Mouse (Mus musculus) hindbrain, postnatal 0 days (tissue): ENCODE results near the gene Olfr807. TPM values are rescaled to one million over a fixed set of nuclear protein-coding genes. Genes with fewer than 3 reads are reported as not detected.

Source experiments
- ATAC-seq: fragments of 200-750 bp; cut with Nextera tagmentation; 2 replicates; pipeline ENCODE4 v1.8.0; 2017; ENCODE audit warnings: mild to moderate bottlenecking, moderate TSS enrichment, moderate library complexity
- DNase-seq: peaks from one replicate; pipeline ENCODE4 v3.0.0-alpha.2; 2015; ENCODE audit warnings: low spot score
- H3K27ac ChIP-seq: fragments of 300-500 bp; sonication (generic); 2 replicates; pipeline ENCODE4 v1.5.1; 2014; ENCODE audit warnings: mild to moderate bottlenecking
- H3K27me3 ChIP-seq: fragments of 300-500 bp; sonication (generic); 2 replicates; pipeline ENCODE4 v1.6.1; 2014; ENCODE audit warnings: low read length, mixed read lengths; ENCODE audit not compliant: insufficient read depth
- H3K36me3 ChIP-seq: fragments of 300-500 bp; sonication (generic); 2 replicates; pipeline ENCODE4 v1.6.1; 2014; ENCODE audit warnings: low read length, mixed read lengths; ENCODE audit not compliant: insufficient read depth
- H3K4me1 ChIP-seq: fragments of 300-500 bp; sonication (generic); 2 replicates; pipeline ENCODE4 v1.6.1; 2014; ENCODE audit warnings: antibody characterized with exemption, low read length, mixed read lengths; ENCODE audit not compliant: insufficient read depth
- H3K4me2 ChIP-seq: fragments of 300-500 bp; sonication (generic); 2 replicates; pipeline ENCODE4 v1.6.1; 2014; ENCODE audit warnings: low read depth, mild to moderate bottlenecking, low read length, moderate library complexity, mixed read lengths
- H3K4me3 ChIP-seq: fragments of 300-500 bp; sonication (generic); 2 replicates; pipeline ENCODE4 v1.5.1; 2014; ENCODE audit warnings: low read length
- H3K9ac ChIP-seq: fragments of 300-500 bp; sonication (generic); replicated peaks from 2 replicates; pipeline ENCODE4 v1.6.1; 2014; ENCODE audit warnings: mild to moderate bottlenecking, low read length, moderate library complexity, mixed read lengths
- H3K9me3 ChIP-seq: fragments of 300-500 bp; sonication (generic); 2 replicates; pipeline ENCODE4 v1.6.1; 2016; ENCODE audit warnings: low read length, mixed read lengths
- CTCF ChIP-seq: IDR thresholded peaks from 2 replicates; pipeline ENCODE4 v1.5.1; 2016; ENCODE audit warnings: antibody characterized with exemption, control low read depth, low read depth
- WGBS: fragments of 180-500 bp; shearing (Covaris S2); extraction: QIAGEN DNeasy Blood & Tissue Kit; methylation state at CpG from one replicate; pipeline ENCODE4 v1.1.7; 2014; 5-methylcytosine and 5-hydroxymethylcytosine counted together
- microRNA-seq, 2 experiments: library from miRNA; unstranded; fragments of <30 nt; microRNA quantifications; one replicate each; pipeline ENCODE4; 2016
- polyA plus RNA-seq: library from polyadenylated mRNA; unstranded; fragments of >200 nt; fragmentation: Nextera tagmentation; extraction: Ambion mirVana; gene quantifications from 2 replicates; pipeline ENCODE4 v1.2.1, GENCODE M21; 2015
- total RNA-seq: library from RNA; depleted of rRNA; stranded (reverse); fragments of >200 nt; gene quantifications from 2 replicates; pipeline ENCODE4 v1.2.3, GENCODE M21; 2014; rRNA removed

Olfr807 gene
- total and polyA plus RNA-seq, 2 experiments from 2014 or later: not detected

DNA sequence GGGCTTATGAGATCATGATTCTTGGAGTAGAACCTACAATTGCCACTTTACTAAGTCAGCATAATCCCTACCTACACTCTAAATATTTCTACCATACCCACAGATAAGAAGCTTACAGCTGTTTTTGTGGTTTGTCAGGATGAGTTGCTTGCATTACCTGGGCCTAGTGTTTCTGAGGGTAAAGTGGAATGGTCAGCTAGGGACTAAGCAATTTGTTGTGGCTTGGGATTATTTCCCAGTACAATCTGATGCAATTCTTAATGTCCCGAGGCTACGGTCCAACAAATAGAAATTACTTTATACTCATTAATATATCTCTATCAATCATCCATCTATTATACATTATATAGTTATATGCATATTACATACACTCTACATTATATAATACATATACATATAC is 28.3 kb downstream of the Olfr807 start, which contains the start of gene Olfr805:
Gene Olfr805, minus strand, starts transcription at position 101 of the 400 bp plus-strand sequence.
- ATAC-seq (no peak), DNase-seq (no peak)
- Histone ChIP-seq H3K27me3 (no peaks in the 10 kb centered on the region), H3K36me3 (no peaks in the 10 kb centered on the region), H3K27ac (no peak within 1 kb of the TSS), H3K4me1 (no peaks in the 10 kb centered on the region), H3K4me2 (no peak within 1 kb of the TSS), H3K4me3 (no peak within 1 kb of the TSS), H3K9ac (no peak within 1 kb of the TSS), H3K9me3 (no peaks in the 10 kb centered on the region)
- no peak for TF ChIP-seq CTCF
- 93% methylated on average over 2 of the region's 2 CpGs for WGBS

Small RNA genes lying within 50 kb of the gene (microRNA-seq; reads per million reads assigned to microRNA genes)
- gene Gm24485: 0 reads per million in 2 experiments

Other genes starting within 250 kb of the Olfr807 start
- not detected in 2 replicates for gene Olfr791, start 236.0 kb downstream of the Olfr807 start, total RNA-seq
- gene Olfr791, start 236.0 kb downstream of the Olfr807 start, polyA plus RNA-seq: not detected in 2 replicates
- gene Olfr792, start 218.6 kb downstream of the Olfr807 start, total RNA-seq: not detected in 2 replicates
- gene Olfr792, start 218.6 kb downstream of the Olfr807 start, polyA plus RNA-seq: not detected in 2 replicates
- gene Olfr794, start 190.1 kb downstream of the Olfr807 start, total RNA-seq: not detected in 2 replicates
- not detected in 2 replicates for gene Olfr794, start 190.1 kb downstream of the Olfr807 start, polyA plus RNA-seq
- not detected in 2 replicates for gene Olfr796, start 145.2 kb downstream of the Olfr807 start, total RNA-seq
- gene Olfr796, start 145.2 kb downstream of the Olfr807 start, polyA plus RNA-seq: not detected in 2 replicates
- not detected in 2 replicates for gene Olfr798, start 129.9 kb downstream of the Olfr807 start, total RNA-seq
- not detected in 2 replicates for gene Olfr798, start 129.9 kb downstream of the Olfr807 start, polyA plus RNA-seq
- gene Olfr799, start 120.3 kb downstream of the Olfr807 start, total RNA-seq: not detected in 2 replicates
- not detected in 2 replicates for gene Olfr799, start 120.3 kb downstream of the Olfr807 start, polyA plus RNA-seq
- gene Olfr800, start 100.1 kb downstream of the Olfr807 start, total RNA-seq: not detected in 2 replicates
- gene Olfr800, start 100.1 kb downstream of the Olfr807 start, polyA plus RNA-seq: not detected in 2 replicates
- gene Olfr801, start 83.9 kb downstream of the Olfr807 start, total RNA-seq: not detected in 2 replicates
- not detected in 2 replicates for gene Olfr801, start 83.9 kb downstream of the Olfr807 start, polyA plus RNA-seq
- gene Olfr802, start 69.6 kb downstream of the Olfr807 start, total RNA-seq: not detected in 2 replicates
- 0.06 and 0.10 TPM in 2 replicates for gene Olfr802, start 69.6 kb downstream of the Olfr807 start, polyA plus RNA-seq
- not detected in 2 replicates for gene Olfr803, start 63.5 kb downstream of the Olfr807 start, total RNA-seq
- not detected in 2 replicates for gene Olfr803, start 63.5 kb downstream of the Olfr807 start, polyA plus RNA-seq
- 0.26 TPM in 1 of 2 replicates, not detected in the other for gene Olfr804, start 54.6 kb downstream of the Olfr807 start, total RNA-seq
- not detected in 2 replicates for gene Olfr804, start 54.6 kb downstream of the Olfr807 start, polyA plus RNA-seq
- gene Olfr805, start 28.4 kb downstream of the Olfr807 start, total RNA-seq: not detected in 2 replicates
- not detected in 2 replicates for gene Olfr805, start 28.4 kb downstream of the Olfr807 start, polyA plus RNA-seq
- gene Olfr806, start 15.9 kb downstream of the Olfr807 start, total RNA-seq: not detected in 2 replicates
- gene Olfr806, start 15.9 kb downstream of the Olfr807 start, polyA plus RNA-seq: not detected in 2 replicates
- not detected in 2 replicates for gene Olfr808, start 7.7 kb upstream of the Olfr807 start, total RNA-seq
- not detected in 2 replicates for gene Olfr808, start 7.7 kb upstream of the Olfr807 start, polyA plus RNA-seq
- not detected in 2 replicates for gene Olfr809, start 16.8 kb upstream of the Olfr807 start, total RNA-seq
- gene Olfr809, start 16.8 kb upstream of the Olfr807 start, polyA plus RNA-seq: not detected in 2 replicates
- not detected in 2 replicates for gene Olfr810, start 37.1 kb upstream of the Olfr807 start, total RNA-seq
- not detected in 2 replicates for gene Olfr810, start 37.1 kb upstream of the Olfr807 start, polyA plus RNA-seq
- not detected in 2 replicates for gene Olfr811, start 46.6 kb upstream of the Olfr807 start, total RNA-seq
- gene Olfr811, start 46.6 kb upstream of the Olfr807 start, polyA plus RNA-seq: not detected in 2 replicates
- gene Olfr812, start 88.3 kb upstream of the Olfr807 start, total RNA-seq: not detected in 2 replicates
- gene Olfr812, start 88.3 kb upstream of the Olfr807 start, polyA plus RNA-seq: not detected in 2 replicates
- gene Olfr813, start 97.6 kb upstream of the Olfr807 start, total RNA-seq: not detected in 2 replicates
- not detected in 2 replicates for gene Olfr813, start 97.6 kb upstream of the Olfr807 start, polyA plus RNA-seq
- gene Olfr814, start 122.1 kb upstream of the Olfr807 start, total RNA-seq: not detected in 2 replicates
- not detected in 2 replicates for gene Olfr814, start 122.1 kb upstream of the Olfr807 start, polyA plus RNA-seq
- not detected in 2 replicates for gene Olfr815, start 148.1 kb upstream of the Olfr807 start, total RNA-seq
- not detected in 2 replicates for gene Olfr815, start 148.1 kb upstream of the Olfr807 start, polyA plus RNA-seq
- gene Olfr816, start 157.8 kb upstream of the Olfr807 start, total RNA-seq: not detected in 2 replicates
- gene Olfr816, start 157.8 kb upstream of the Olfr807 start, polyA plus RNA-seq: not detected in 2 replicates
- not detected in 2 replicates for gene Olfr818, start 191.3 kb upstream of the Olfr807 start, total RNA-seq
- gene Olfr818, start 191.3 kb upstream of the Olfr807 start, polyA plus RNA-seq: not detected in 2 replicates
- gene Olfr819, start 209.5 kb upstream of the Olfr807 start, total RNA-seq: not detected in 2 replicates
- not detected in 2 replicates for gene Olfr819, start 209.5 kb upstream of the Olfr807 start, polyA plus RNA-seq
- not detected in 2 replicates for gene Olfr247, start 218.3 kb upstream of the Olfr807 start, total RNA-seq
- not detected in 2 replicates for gene Olfr247, start 218.3 kb upstream of the Olfr807 start, polyA plus RNA-seq
- gene Gm10310, start 227.3 kb upstream of the Olfr807 start, total RNA-seq: not detected in 2 replicates
- gene Gm10310, start 227.3 kb upstream of the Olfr807 start, polyA plus RNA-seq: not detected in 2 replicates